Mouse (Mus musculus) frontal cortex, postnatal 36 days (tissue): Measurements from ENCODE around the gene Crybg3.
"Not testable (repeated sequence)": the region's sequence is repeated elsewhere in the genome, so short reads cannot be mapped to it uniquely, and the experiment has no call there.

Source experiments
- DNase-seq, 2 experiments: peaks; one replicate each; pipeline ENCODE4 v3.0.0; 2022; ENCODE audit warnings: low spot score in 2 of 2

Gene Crybg3

GRCm38 (mm10) chr16:59532561-59532960 is 68.2 kb downstream of the Crybg3 start:
- no peak for DNase-seq

GRCm38 (mm10) chr16:59531243-59531642 is 69.5 kb downstream of the Crybg3 start:
- no peak for DNase-seq

- no peak for DNase-seq
These were observed 71.2 kb downstream of the Crybg3 start for GRCm38 (mm10) chr16:59529570-59529969.

GRCm38 (mm10) chr16:59526939-59527338 is 73.8 kb downstream of the Crybg3 start:
- DNase-seq, result no peak

- no peak for DNase-seq
These were observed 78.9 kb downstream of the Crybg3 start for GRCm38 (mm10) chr16:59521752-59522423.

GRCm38 (mm10) chr16:59517447-59518219 is 83.1 kb downstream of the Crybg3 start:
- no peak for DNase-seq

- no peak for DNase-seq
These were observed 83.8 kb downstream of the Crybg3 start for GRCm38 (mm10) chr16:59516965-59517364.

GRCm38 (mm10) chr16:59515169-59515568 is 85.6 kb downstream of the Crybg3 start:
- no peak for DNase-seq

GRCm38 (mm10) chr16:59509830-59510229 is 90.9 kb downstream of the Crybg3 start:
- no peak for DNase-seq

GRCm38 (mm10) chr16:59499180-59499579 is 101.6 kb downstream of the Crybg3 start:
- DNase-seq, result no peak

- DNase-seq, result no peak
These were observed 102.8 kb downstream of the Crybg3 start for GRCm38 (mm10) chr16:59497947-59498346.

GRCm38 (mm10) chr16:59493199-59493598 is 107.6 kb downstream of the Crybg3 start:
- DNase-seq, result no peak

- DNase-seq, result no peak
These were observed 112.7 kb downstream of the Crybg3 start for GRCm38 (mm10) chr16:59487975-59488548.

GRCm38 (mm10) chr16:59487239-59487638 is 113.5 kb downstream of the Crybg3 start:
- no peak for DNase-seq

- DNase-seq, result no peak
These were observed 122.8 kb downstream of the Crybg3 start for GRCm38 (mm10) chr16:59477955-59478354.

- peak; percentile 60 to 62 for DNase-seq
These were observed 126.0 kb downstream of the Crybg3 start for GRCm38 (mm10) chr16:59474788-59475187.

GRCm38 (mm10) chr16:59472546-59472945 is 128.2 kb downstream of the Crybg3 start:
- no peak for DNase-seq

GRCm38 (mm10) chr16:59471637-59472278 is 129.0 kb downstream of the Crybg3 start, which contains the start of gene Riox2:
TSS of gene Riox2 (plus strand) at chr16:59471775.
- peak; percentile 73 to 77 for DNase-seq

GRCm38 (mm10) chr16:59469846-59470245 is 130.9 kb downstream of the Crybg3 start:
- DNase-seq, result no peak

GRCm38 (mm10) chr16:59463973-59464372 is 136.8 kb downstream of the Crybg3 start:
- DNase-seq, result no peak

GRCm38 (mm10) chr16:59463567-59463966 is 137.2 kb downstream of the Crybg3 start:
- no peak for DNase-seq

- DNase-seq, result not testable (repeated sequence)
These were observed 141.4 kb downstream of the Crybg3 start for GRCm38 (mm10) chr16:59459259-59459861.
